Mouse (Mus musculus) liver, adult 2 months (tissue): ENCODE data around the gene Tpsg1.

Experiments
- CTCF ChIP-seq: fragments of 200-500 bp; IDR thresholded peaks from 2 replicates; pipeline ENCODE4 v1.5.1; 2011; ENCODE audit warnings: low read depth, low read length, control low read depth
- POLR2A ChIP-seq: fragments of 200-500 bp; IDR thresholded peaks from 2 replicates; pipeline ENCODE4 v1.6.1; 2011; ENCODE audit warnings: low read length, control low read depth; ENCODE audit not compliant: insufficient read depth; ENCODE audit errors: extremely low read depth

DNA sequence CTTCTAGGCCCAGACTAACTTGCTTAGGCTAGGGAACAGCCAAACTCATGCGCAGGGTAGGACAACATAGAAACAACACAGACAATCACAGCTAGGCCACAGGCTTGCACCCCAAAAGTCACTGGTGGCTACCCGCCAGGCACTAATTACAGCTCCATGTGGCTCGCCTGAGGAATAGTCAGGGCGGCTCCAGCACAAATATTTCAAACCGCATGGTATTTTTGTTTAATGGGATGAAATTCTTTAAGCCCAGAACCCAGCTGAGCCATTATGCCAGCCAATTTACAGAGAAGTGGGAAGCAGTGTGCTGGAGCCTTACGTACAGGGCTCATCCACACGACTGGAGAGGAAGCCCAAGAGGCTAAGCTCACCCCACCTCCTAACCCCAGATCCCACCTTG lies 40.5 kb downstream of the Tpsg1 start:
- TF ChIP-seq CTCF, result no peak
- TF ChIP-seq POLR2A, result no peak
